Mouse (Mus musculus) layer of hippocampus, adult 2 months (tissue): ENCODE measurements around the gene St6galnac5. TPM values are rescaled to one million over a fixed set of nuclear protein-coding genes. Genes with fewer than 3 reads are reported as not detected.

Source experiments
- DNase-seq, 2 experiments: peaks; one replicate each; pipeline ENCODE4 v3.0.0; 2022; ENCODE audit warnings: low spot score in 2 of 2
- H3K27ac ChIP-seq: fragments of 200-600 bp; 2 replicates; pipeline ENCODE4 v1.8.1; 2022
- H3K4me3 ChIP-seq: fragments of 200-600 bp; 2 replicates; pipeline ENCODE4 v1.8.1; 2022; ENCODE audit warnings: mild to moderate bottlenecking
- CTCF ChIP-seq: fragments of 200-600 bp; conservative IDR thresholded peaks from 2 replicates; pipeline ENCODE4 v1.8.1; 2022; ENCODE audit warnings: antibody characterized with exemption, mild to moderate bottlenecking, moderate library complexity
- total RNA-seq, 2 experiments: library from RNA; stranded (reverse); gene quantifications; 2 replicates each; pipeline ENCODE4 v1.2.3; 2021

St6galnac5 gene
- total RNA-seq, 2 experiments from 2014 or later = 125 to 133 TPM

- Histone ChIP-seq H3K4me3 (no peak overlapping the region), H3K27ac (peak overlapping the region; percentile 36; the same call in 1 of the 2 replicates)
- DNase-seq = no peak
- TF ChIP-seq CTCF = no peak
Observed at GRCm38 (mm10) chr3:152896111-152896510, 85.9 kb downstream of the St6galnac5 start.

- no peak overlapping the region for H3K4me3 ChIP-seq
Observed at GRCm38 (mm10) chr3:152894935-152895334, 87.1 kb downstream of the St6galnac5 start.

GRCm38 (mm10) chr3:152888116-152888515 is 93.9 kb downstream of the St6galnac5 start:
- Histone ChIP-seq H3K27ac (peak overlapping the region; percentile 77), H3K4me3 (no peak overlapping the region)
- DNase-seq = no peak
- TF ChIP-seq CTCF = no peak

More at GRCm38 (mm10) chr3:152894935-152895334, 87.1 kb downstream of the St6galnac5 start:
- TF ChIP-seq CTCF = no peak
- no peak for DNase-seq
- H3K27ac ChIP-seq = peak overlapping the region; percentile 36; the same call in 1 of the 2 replicates

- H3K27ac ChIP-seq = peak overlapping the region; percentile 51; the same call in 1 of the 2 replicates
- no peak; the same call in 1 of the 2 replicates for TF ChIP-seq CTCF
- H3K4me3 ChIP-seq = no peak overlapping the region
- DNase-seq = no peak
Observed at GRCm38 (mm10) chr3:152886749-152887148, 95.3 kb downstream of the St6galnac5 start.

GRCm38 (mm10) chr3:152883556-152883955 is 98.5 kb downstream of the St6galnac5 start:
- peak overlapping the region; percentile 70 for H3K27ac ChIP-seq
- TF ChIP-seq CTCF = no peak
- DNase-seq = no peak
- H3K4me3 ChIP-seq = no peak overlapping the region

- no peak for DNase-seq
- H3K27ac ChIP-seq = peak overlapping the region; percentile 70; the same call in 1 of the 2 replicates
- H3K4me3 ChIP-seq = no peak overlapping the region
- TF ChIP-seq CTCF = no peak
Observed at GRCm38 (mm10) chr3:152881706-152882105, 100.3 kb downstream of the St6galnac5 start.

GRCm38 (mm10) chr3:152880121-152880835 is 101.8 kb downstream of the St6galnac5 start:
- no peak for DNase-seq
- TF ChIP-seq CTCF = no peak
- Histone ChIP-seq H3K4me3 (no peak overlapping the region), H3K27ac (peak overlapping the region; percentile 70; the same call in 1 of the 2 replicates)

GRCm38 (mm10) chr3:152875723-152876290 is 106.2 kb downstream of the St6galnac5 start:
- DNase-seq = no peak
- TF ChIP-seq CTCF = peak; percentile 60
- H3K4me3 ChIP-seq = no peak overlapping the region
- peak overlapping the region; percentile 75; the same call in 1 of the 2 replicates for H3K27ac ChIP-seq

- no peak overlapping the region for H3K4me3 ChIP-seq
- peak overlapping the region; percentile 75 for H3K27ac ChIP-seq
- DNase-seq = peak in 1 of 2 experiments; percentile 50
- TF ChIP-seq CTCF = no peak
Observed at GRCm38 (mm10) chr3:152874431-152875355, 107.4 kb downstream of the St6galnac5 start.

- H3K27ac ChIP-seq = peak overlapping the region; percentile 75; the same call in 1 of the 2 replicates
- no peak overlapping the region for H3K4me3 ChIP-seq
- no peak for TF ChIP-seq CTCF
- no peak for DNase-seq
Observed at GRCm38 (mm10) chr3:152872596-152872995, 109.5 kb downstream of the St6galnac5 start.

- H3K27ac ChIP-seq = peak overlapping the region; percentile 8; the same call in 1 of the 2 replicates
- DNase-seq = no peak
- no peak overlapping the region for H3K4me3 ChIP-seq
- no peak for TF ChIP-seq CTCF
Observed at GRCm38 (mm10) chr3:152872054-152872453, 110.0 kb downstream of the St6galnac5 start.

GRCm38 (mm10) chr3:152867654-152868525 is 114.2 kb downstream of the St6galnac5 start:
- no peak for TF ChIP-seq CTCF
- no peak for DNase-seq
- Histone ChIP-seq H3K27ac (peak overlapping the region; percentile 73), H3K4me3 (no peak overlapping the region)
